Mouse (Mus musculus) intestine, embryonic 15.5 days (tissue): ENCODE results near the gene Slco4a1. TPM values are rescaled to one million over a fixed set of nuclear protein-coding genes. Genes with fewer than 3 reads are reported as not detected.

ENCODE experiments used
- ATAC-seq: fragments of 200-750 bp; cut with Nextera tagmentation; 2 replicates; pipeline ENCODE4 v1.8.0; 2017; ENCODE audit warnings: moderate TSS enrichment, moderate library complexity
- H3K27ac ChIP-seq: fragments of 300-500 bp; sonication (generic); 2 replicates; pipeline ENCODE4 v1.5.1; 2015; ENCODE audit warnings: mild to moderate bottlenecking, inconsistent platforms
- H3K27me3 ChIP-seq: fragments of 300-500 bp; sonication (generic); replicated peaks from 2 replicates; pipeline ENCODE4 v1.6.1; 2015; ENCODE audit warnings: inconsistent platforms
- H3K36me3 ChIP-seq: fragments of 300-500 bp; sonication (generic); 2 replicates; pipeline ENCODE4 v1.6.1; 2015; ENCODE audit warnings: inconsistent platforms
- H3K4me1 ChIP-seq: fragments of 300-500 bp; sonication (generic); replicated peaks from 2 replicates; pipeline ENCODE4 v1.6.1; 2015; ENCODE audit warnings: inconsistent platforms
- H3K4me2 ChIP-seq: fragments of 300-500 bp; sonication (generic); replicated peaks from 2 replicates; pipeline ENCODE4 v1.6.1; 2015; ENCODE audit warnings: mild to moderate bottlenecking, inconsistent platforms
- H3K4me3 ChIP-seq: fragments of 300-500 bp; sonication (generic); replicated peaks from 2 replicates; pipeline ENCODE4 v1.5.1; 2015; ENCODE audit warnings: inconsistent platforms
- H3K9ac ChIP-seq: fragments of 300-500 bp; sonication (generic); 2 replicates; pipeline ENCODE4 v1.6.1; 2015; ENCODE audit warnings: inconsistent platforms
- H3K9me3 ChIP-seq: fragments of 300-500 bp; sonication (generic); 2 replicates; pipeline ENCODE4 v1.6.1; 2016; ENCODE audit warnings: inconsistent platforms
- WGBS: fragments of 180-500 bp; shearing (Covaris S2); methylation state at CpG from one replicate; pipeline ENCODE4 v1.1.7; 2015; 5-methylcytosine and 5-hydroxymethylcytosine counted together
- polyA plus RNA-seq: library from polyadenylated mRNA; unstranded; fragments of >200 nt; fragmentation: Nextera tagmentation; extraction: Ambion mirVana; gene quantifications from 2 replicates; pipeline ENCODE4 v1.2.1, GENCODE M21; 2015

The Slco4a1 gene
- polyA plus RNA-seq = 2.3 and 2.8 TPM in 2 replicates

- no peaks in the 10 kb centered on the region for H3K36me3 ChIP-seq
- no peaks in the 10 kb centered on the region for H3K9me3 ChIP-seq
- peak within 1 kb of the TSS; percentile 29 for H3K9ac ChIP-seq
- peak within 1 kb of the TSS; percentile 94 for H3K4me2 ChIP-seq
- peaks cover 22% of the 10 kb centered on the region for H3K27me3 ChIP-seq
- peak; percentile 99 for ATAC-seq
- peak within 1 kb of the TSS; percentile 52 for H3K4me3 ChIP-seq
- 0 out of 2 replicates have a peak within 1 kb of the TSS, but pooled peaks have one; percentile 9 for H3K27ac ChIP-seq
- WGBS = 2% methylated on average over 65 of the region's 65 CpGs
- H3K4me1 ChIP-seq = peaks cover 21% of the 10 kb centered on the region
These were observed at the start of gene Slco4a1 for GRCm38 (mm10) chr2:180455723-180456698. TSS of gene Slco4a1 (plus strand) at chr2:180456245.

GRCm38 (mm10) chr2:180408410-180408809 is 47.6 kb upstream of the Slco4a1 start:
- no peak for ATAC-seq
- WGBS = 32% methylated on average over 2 of the region's 2 CpGs
- H3K9ac ChIP-seq = no peak overlapping the region
- no peak overlapping the region for H3K4me2 ChIP-seq
- H3K4me1 ChIP-seq = no peaks in the 10 kb centered on the region
- H3K27me3 ChIP-seq = no peaks in the 10 kb centered on the region
- H3K9me3 ChIP-seq = no peaks in the 10 kb centered on the region
- H3K4me3 ChIP-seq = no peak overlapping the region
- H3K27ac ChIP-seq = no peak overlapping the region
- H3K36me3 ChIP-seq = no peaks in the 10 kb centered on the region

GRCm38 (mm10) chr2:180410432-180410831 is 45.6 kb upstream of the Slco4a1 start:
- Histone ChIP-seq H3K4me2 (no peak overlapping the region), H3K27me3 (no peaks in the 10 kb centered on the region), H3K4me3 (no peak overlapping the region), H3K36me3 (no peaks in the 10 kb centered on the region), H3K9me3 (no peaks in the 10 kb centered on the region), H3K9ac (no peak overlapping the region), H3K4me1 (no peaks in the 10 kb centered on the region), H3K27ac (no peak overlapping the region)
- WGBS = 74% methylated on average over 8 of the region's 8 CpGs
- no peak for ATAC-seq

DNA sequence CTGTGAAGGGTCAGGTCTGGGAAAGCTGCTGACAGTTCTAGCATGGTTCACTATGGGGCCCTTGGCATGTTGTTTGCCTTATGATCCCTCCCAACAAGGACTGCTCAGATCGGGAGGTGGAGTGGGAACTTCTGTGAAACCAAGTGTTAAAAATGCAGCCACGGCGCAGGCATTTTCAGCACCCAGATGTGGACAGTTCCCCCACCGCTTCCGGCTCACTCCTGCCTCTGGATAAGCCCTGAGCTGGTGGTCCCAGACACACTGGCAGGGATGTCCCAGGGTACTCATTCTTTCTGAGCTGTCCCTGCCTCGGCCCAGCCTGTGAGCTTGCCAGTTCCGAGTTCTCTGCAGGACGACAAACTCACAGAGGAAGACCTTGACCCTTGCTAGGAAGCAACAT is 45.0 kb upstream of the Slco4a1 start:
- Histone ChIP-seq H3K4me2 (no peak overlapping the region), H3K4me3 (no peak overlapping the region), H3K27ac (no peak overlapping the region), H3K9ac (no peak overlapping the region), H3K4me1 (no peaks in the 10 kb centered on the region), H3K27me3 (no peaks in the 10 kb centered on the region), H3K9me3 (no peaks in the 10 kb centered on the region), H3K36me3 (no peaks in the 10 kb centered on the region)
- 9% methylated on average over 8 of the region's 8 CpGs for WGBS
- no peak for ATAC-seq

DNA sequence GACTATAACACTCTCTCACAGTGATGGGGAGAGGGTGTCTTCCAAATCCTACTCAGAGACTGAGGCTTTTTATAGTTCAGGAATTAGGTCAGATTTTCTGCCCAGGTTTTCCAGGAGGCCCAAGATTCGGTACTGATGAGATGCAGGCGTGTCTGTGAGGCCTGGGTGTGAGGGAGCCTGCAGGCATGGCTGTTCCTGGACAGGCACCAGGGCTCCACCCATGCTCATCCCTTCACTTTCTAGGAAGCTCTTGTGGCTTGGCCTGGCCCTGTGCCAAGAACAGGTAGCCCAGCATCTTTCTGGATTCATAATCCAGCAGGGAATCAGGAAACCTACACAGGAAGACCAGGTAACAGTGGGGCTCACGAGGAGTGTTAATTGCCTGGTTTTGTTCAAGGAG is 40.4 kb upstream of the Slco4a1 start:
- ATAC-seq = no peak
- WGBS = 56% methylated on average over 3 of the region's 3 CpGs
- Histone ChIP-seq H3K36me3 (no peaks in the 10 kb centered on the region), H3K27ac (no peak overlapping the region), H3K9ac (no peak overlapping the region), H3K27me3 (no peaks in the 10 kb centered on the region), H3K4me1 (no peaks in the 10 kb centered on the region), H3K4me3 (no peak overlapping the region), H3K4me2 (no peak overlapping the region), H3K9me3 (no peaks in the 10 kb centered on the region)

GRCm38 (mm10) chr2:180417731-180418130 is 38.3 kb upstream of the Slco4a1 start:
- H3K9ac ChIP-seq = no peak overlapping the region
- no peak for ATAC-seq
- no peak overlapping the region for H3K4me2 ChIP-seq
- no peaks in the 10 kb centered on the region for H3K36me3 ChIP-seq
- H3K27ac ChIP-seq = no peak overlapping the region
- WGBS = 15% methylated on average over 9 of the region's 9 CpGs
- no peaks in the 10 kb centered on the region for H3K27me3 ChIP-seq
- no peak overlapping the region for H3K4me3 ChIP-seq
- H3K9me3 ChIP-seq = no peaks in the 10 kb centered on the region
- H3K4me1 ChIP-seq = no peaks in the 10 kb centered on the region

DNA sequence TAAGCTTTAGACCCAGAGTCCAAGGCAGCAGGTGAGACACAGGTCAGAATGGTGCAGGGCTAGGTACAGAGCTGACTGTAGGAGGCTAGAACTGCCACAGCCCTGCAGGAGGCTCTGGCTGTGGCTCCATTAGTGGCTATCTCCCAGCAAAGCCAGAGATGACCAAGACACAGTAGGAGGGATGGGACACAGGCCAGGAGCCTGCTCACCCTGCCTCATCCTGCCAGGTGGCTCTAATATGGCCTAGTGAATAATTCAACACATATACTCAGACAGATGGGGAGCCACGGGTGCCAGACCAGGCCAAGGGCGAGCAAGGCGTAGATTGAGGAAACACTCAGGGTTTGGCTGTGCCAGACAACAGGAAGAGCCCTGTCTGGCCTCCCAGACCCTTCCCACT is 35.4 kb upstream of the Slco4a1 start:
- Histone ChIP-seq H3K4me1 (no peaks in the 10 kb centered on the region), H3K9me3 (no peaks in the 10 kb centered on the region), H3K27ac (no peak overlapping the region), H3K27me3 (no peaks in the 10 kb centered on the region), H3K9ac (no peak overlapping the region), H3K36me3 (no peaks in the 10 kb centered on the region), H3K4me3 (no peak overlapping the region), H3K4me2 (no peak overlapping the region)
- WGBS = 71% methylated on average over 3 of the region's 3 CpGs
- ATAC-seq = no peak

GRCm38 (mm10) chr2:180425115-180425514 is 30.9 kb upstream of the Slco4a1 start:
- no peaks in the 10 kb centered on the region for H3K9me3 ChIP-seq
- WGBS = 40% methylated on average over 2 of the region's 2 CpGs
- H3K27me3 ChIP-seq = no peaks in the 10 kb centered on the region
- H3K27ac ChIP-seq = no peak overlapping the region
- ATAC-seq = no peak
- no peak overlapping the region for H3K4me2 ChIP-seq
- H3K4me3 ChIP-seq = no peak overlapping the region
- H3K36me3 ChIP-seq = no peaks in the 10 kb centered on the region
- no peak overlapping the region for H3K9ac ChIP-seq
- no peaks in the 10 kb centered on the region for H3K4me1 ChIP-seq

DNA sequence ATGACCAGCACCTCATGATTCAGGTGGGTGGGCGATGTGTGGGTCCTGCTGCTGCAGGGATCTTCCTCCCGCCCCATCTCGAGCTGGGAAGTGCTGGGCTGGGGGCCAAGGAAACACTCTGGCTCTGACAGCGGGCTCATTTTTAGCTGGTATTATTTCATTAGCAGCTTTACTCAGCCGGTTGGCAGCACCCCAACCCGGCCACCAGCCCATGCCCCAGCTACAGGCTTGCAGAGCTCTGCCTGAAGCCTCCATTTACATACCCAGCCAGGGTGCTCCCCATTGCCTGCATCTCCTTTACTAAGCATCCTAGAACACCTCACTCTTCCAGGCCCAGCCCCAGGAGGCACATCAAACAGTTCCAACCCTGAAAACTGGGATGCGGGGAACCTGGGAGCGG is 29.0 kb upstream of the Slco4a1 start:
- Histone ChIP-seq H3K36me3 (no peaks in the 10 kb centered on the region), H3K27me3 (no peaks in the 10 kb centered on the region; the same call in 1 of the 2 replicates), H3K4me3 (no peak overlapping the region), H3K4me1 (no peaks in the 10 kb centered on the region), H3K9ac (no peak overlapping the region), H3K4me2 (no peak overlapping the region), H3K9me3 (no peaks in the 10 kb centered on the region), H3K27ac (no peak overlapping the region)
- 62% methylated on average over 8 of the region's 8 CpGs for WGBS
- no peak for ATAC-seq

- no peak overlapping the region for H3K4me3 ChIP-seq
- H3K27ac ChIP-seq = no peak overlapping the region
- H3K36me3 ChIP-seq = no peaks in the 10 kb centered on the region
- no peaks in the 10 kb centered on the region; the same call in 1 of the 2 replicates for H3K27me3 ChIP-seq
- H3K4me2 ChIP-seq = no peak overlapping the region
- H3K4me1 ChIP-seq = no peaks in the 10 kb centered on the region
- no peak overlapping the region for H3K9ac ChIP-seq
- no peak for ATAC-seq
- 25% methylated on average over 2 of the region's 2 CpGs for WGBS
- no peaks in the 10 kb centered on the region for H3K9me3 ChIP-seq
These were observed 27.7 kb upstream of the Slco4a1 start for GRCm38 (mm10) chr2:180428331-180428730.

DNA sequence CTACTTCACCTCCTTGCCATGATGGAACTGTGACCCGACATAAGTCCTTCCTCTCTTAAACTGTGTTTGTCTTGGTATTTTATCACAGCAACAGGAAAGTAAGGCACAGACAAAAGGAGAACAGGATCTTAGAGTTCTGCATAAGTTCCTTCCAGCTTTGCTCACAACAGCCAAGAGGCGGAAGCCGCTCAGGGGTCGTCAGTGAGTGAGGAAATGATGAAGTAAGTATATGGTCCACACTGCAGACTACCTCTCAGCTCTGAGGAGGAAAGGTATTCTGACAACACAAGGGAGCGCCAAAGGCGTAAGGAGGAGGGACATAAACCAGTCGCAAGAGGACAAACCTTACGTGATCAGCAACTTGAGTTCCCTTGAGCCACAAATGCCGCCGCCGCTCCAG is 25.4 kb upstream of the Slco4a1 start:
- no peak overlapping the region for H3K27ac ChIP-seq
- WGBS = 76% methylated on average over 11 of the region's 11 CpGs
- H3K4me2 ChIP-seq = no peak overlapping the region
- H3K36me3 ChIP-seq = no peaks in the 10 kb centered on the region
- ATAC-seq = no peak
- no peaks in the 10 kb centered on the region for H3K9me3 ChIP-seq
- no peaks in the 10 kb centered on the region for H3K4me1 ChIP-seq
- H3K9ac ChIP-seq = no peak overlapping the region
- no peak overlapping the region for H3K4me3 ChIP-seq
- H3K27me3 ChIP-seq = no peaks in the 10 kb centered on the region; the same call in 1 of the 2 replicates

GRCm38 (mm10) chr2:180432042-180432668 is 23.9 kb upstream of the Slco4a1 start:
- H3K27me3 ChIP-seq = no peaks in the 10 kb centered on the region; the same call in 1 of the 2 replicates
- H3K9me3 ChIP-seq = no peaks in the 10 kb centered on the region
- H3K27ac ChIP-seq = no peak overlapping the region
- H3K9ac ChIP-seq = no peak overlapping the region
- 20% methylated on average over 10 of the region's 10 CpGs for WGBS
- peak; percentile 51; the same call in 1 of the 2 replicates for ATAC-seq
- H3K4me3 ChIP-seq = no peak overlapping the region
- no peaks in the 10 kb centered on the region for H3K4me1 ChIP-seq
- H3K4me2 ChIP-seq = no peak overlapping the region
- no peaks in the 10 kb centered on the region for H3K36me3 ChIP-seq
